Mouse (Mus musculus): ENCODE measurements at regions not wholly inside any gene's neighbourhood (a gene's known extent, or its start where the extent isn't known, plus 50 kb on each side); places are given as distances from the start of the nearest gene placed in this dataset.
"Not testable (repeated sequence)": the region's sequence is repeated elsewhere in the genome, so short reads cannot be mapped to it uniquely, and the experiment has no call there.

- DNase-seq (ENCODE audit: low read depth), result no peak
Measured at GRCm38 (mm10) chr15:62282646-62283045, 1359.8 kb upstream of the A1bg start.

- no peak for DNase-seq (ENCODE audit: low read depth)
Measured at GRCm38 (mm10) chr15:62282116-62282515, 1359.3 kb upstream of the A1bg start.

GRCm38 (mm10) chr15:62279526-62279925 lies 1356.7 kb upstream of the A1bg start:
- DNase-seq (ENCODE audit: low read depth), result no peak

- DNase-seq (ENCODE audit: low read depth), result no peak
Measured at GRCm38 (mm10) chr15:62274818-62275217, 1352.0 kb upstream of the A1bg start.

- no peak for DNase-seq (ENCODE audit: low read depth)
Measured at GRCm38 (mm10) chr15:62273855-62274488, 1351.2 kb upstream of the A1bg start.

- DNase-seq (ENCODE audit: low read depth), result no peak
Measured at GRCm38 (mm10) chr15:62272755-62273154, 1349.9 kb upstream of the A1bg start.

- DNase-seq (ENCODE audit: low read depth), result no peak
Measured at GRCm38 (mm10) chr15:62271428-62271827, 1348.6 kb upstream of the A1bg start.

- DNase-seq (ENCODE audit: low read depth), result no peak
Measured at GRCm38 (mm10) chr15:62268189-62268588, 1345.4 kb upstream of the A1bg start.

GRCm38 (mm10) chr15:62267536-62267935 lies 1344.7 kb upstream of the A1bg start:
- no peak for DNase-seq (ENCODE audit: low read depth)

- DNase-seq (ENCODE audit: low read depth), result no peak
Measured at GRCm38 (mm10) chr15:62266025-62266424, 1343.2 kb upstream of the A1bg start.

GRCm38 (mm10) chr15:62265484-62265937 lies 1342.7 kb upstream of the A1bg start:
- DNase-seq (ENCODE audit: low read depth), result no peak

- no peak for DNase-seq (ENCODE audit: low read depth)
Measured at GRCm38 (mm10) chr15:62264966-62265365, 1342.2 kb upstream of the A1bg start.

GRCm38 (mm10) chr15:62264183-62264582 lies 1341.4 kb upstream of the A1bg start:
- DNase-seq (ENCODE audit: low read depth), result no peak

GRCm38 (mm10) chr15:62262487-62262886 lies 1339.7 kb upstream of the A1bg start:
- no peak for DNase-seq (ENCODE audit: low read depth)

GRCm38 (mm10) chr15:62261520-62261919 lies 1338.7 kb upstream of the A1bg start:
- DNase-seq (ENCODE audit: low read depth), result no peak

- DNase-seq (ENCODE audit: low read depth), result no peak
Measured at GRCm38 (mm10) chr15:62258611-62259010, 1335.8 kb upstream of the A1bg start.

- no peak for DNase-seq (ENCODE audit: low read depth)
Measured at GRCm38 (mm10) chr15:62257955-62258354, 1335.1 kb upstream of the A1bg start.

GRCm38 (mm10) chr15:62257110-62257667 lies 1334.4 kb upstream of the A1bg start:
- no peak for DNase-seq (ENCODE audit: low read depth)

- no peak for DNase-seq (ENCODE audit: low read depth)
Measured at GRCm38 (mm10) chr15:62255571-62255970, 1332.8 kb upstream of the A1bg start.

- no peak for DNase-seq (ENCODE audit: low read depth)
Measured at GRCm38 (mm10) chr15:62253724-62254123, 1330.9 kb upstream of the A1bg start.

GRCm38 (mm10) chr15:62252078-62252833 lies 1329.4 kb upstream of the A1bg start:
- DNase-seq (ENCODE audit: low read depth), result not testable (repeated sequence)

- DNase-seq (ENCODE audit: low read depth), result no peak
Measured at GRCm38 (mm10) chr15:62249436-62249835, 1326.6 kb upstream of the A1bg start.

GRCm38 (mm10) chr15:62246561-62247079 lies 1323.8 kb upstream of the A1bg start:
- no peak for DNase-seq (ENCODE audit: low read depth)

Data from c-Kit-positive CD71-negative TER-119-negative erythroid progenitor cells, embryonic 14.5 days (primary cell).